Mouse (Mus musculus) olfactory bulb, adult 2 months (tissue): ENCODE results near the gene Arfrp1. TPM values are rescaled to one million over a fixed set of nuclear protein-coding genes. Genes with fewer than 3 reads are reported as not detected.
A peak's percentile ranks its signal among the peaks of the same experiment; 100 is the strongest.

Experiments used
- H3K27ac ChIP-seq: fragments of 200-500 bp; 2 replicates; pipeline ENCODE4 v1.5.1; 2012; ENCODE audit warnings: low read depth, low read length; ENCODE audit not compliant: insufficient read depth
- H3K4me1 ChIP-seq: fragments of 200-500 bp; 2 replicates; pipeline ENCODE4 v1.6.1; 2012; ENCODE audit warnings: low read length; ENCODE audit not compliant: control insufficient read depth, insufficient read depth
- H3K4me3 ChIP-seq: fragments of 200-500 bp; 2 replicates; pipeline ENCODE4 v1.5.1; 2012; ENCODE audit warnings: mild to moderate bottlenecking, low read depth, low read length, moderate library complexity; ENCODE audit not compliant: insufficient read depth
- CTCF ChIP-seq: fragments of 200-500 bp; IDR thresholded peaks from 2 replicates; pipeline ENCODE4 v1.5.1; 2012; ENCODE audit warnings: low read depth, mild to moderate bottlenecking, low read length, moderate library complexity; ENCODE audit not compliant: insufficient read depth
- POLR2A ChIP-seq: fragments of 200-500 bp; IDR thresholded peaks from 2 replicates; pipeline ENCODE4 v1.6.1; 2012; ENCODE audit warnings: mild to moderate bottlenecking, low read depth, low read length, moderate library complexity; ENCODE audit not compliant: insufficient read depth
- WGBS: fragments of 180-500 bp; shearing (Covaris S2); methylation state at CpG from one replicate; pipeline ENCODE4 v1.1.7; 2018; 5-methylcytosine and 5-hydroxymethylcytosine counted together
- polyA plus RNA-seq: library from polyadenylated mRNA; stranded (reverse); fragments of >200 nt; gene quantifications from 2 replicates; pipeline ENCODE4 v1.2.4, GENCODE M21; 2012; ENCODE audit warnings: low replicate concordance; ENCODE audit not compliant: missing spikeins, insufficient read depth, insufficient read length

Arfrp1 gene
- not detected in 2 replicates for polyA plus RNA-seq

DNA sequence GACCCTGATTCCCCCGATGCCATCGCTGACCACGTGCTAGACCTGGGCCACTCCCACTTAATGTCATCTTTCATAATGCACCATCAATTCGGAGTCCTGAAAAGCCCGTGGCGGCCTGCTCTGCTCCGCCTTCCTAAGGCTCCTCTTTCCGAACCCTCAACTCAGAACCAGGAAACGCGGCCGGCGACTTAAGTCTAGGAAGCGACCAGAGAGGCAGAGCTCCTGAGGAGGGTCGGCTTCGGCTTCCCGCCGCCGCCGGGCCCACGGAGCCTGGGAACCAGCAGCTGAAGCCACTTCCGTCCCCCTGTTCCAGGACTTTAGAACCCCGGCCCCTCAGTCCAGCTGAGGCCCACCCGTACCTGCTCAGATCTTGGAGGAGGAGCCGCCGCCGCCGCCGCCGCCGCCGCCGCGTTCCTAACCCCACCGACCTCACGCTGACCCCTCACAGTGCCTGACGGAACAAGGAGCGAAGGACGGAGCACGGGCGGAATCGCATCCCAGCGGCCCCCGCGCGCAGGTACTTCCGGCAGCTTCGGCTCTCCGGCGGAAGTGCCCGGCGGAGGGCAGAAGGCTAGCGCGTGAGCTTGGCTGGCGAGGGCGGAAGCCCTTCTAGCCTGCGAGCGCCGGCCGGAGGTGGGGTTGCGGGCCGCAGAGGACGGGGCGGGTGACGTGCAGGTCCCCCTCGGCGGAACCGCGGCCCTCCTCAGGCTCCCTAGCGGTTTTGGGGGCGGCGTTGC lies at the start of gene Arfrp1, which contains the start of gene Zgpat:
Arfrp1 (minus strand) TSS at position 545 of the 737 bp plus-strand sequence.
Zgpat (plus strand) TSS at position 69 of the 737 bp plus-strand sequence.
- Histone ChIP-seq H3K4me3 (peak within 1 kb of the TSS; percentile 74), H3K4me1 (peaks cover 3% of the 10 kb centered on the region; the same call in 1 of the 2 replicates), H3K27ac (peak within 1 kb of the TSS; percentile 80)
- TF ChIP-seq POLR2A (peak; percentile 72), CTCF (no peak)
- under 1% methylated on average over 68 of the region's 71 CpGs for WGBS

DNA sequence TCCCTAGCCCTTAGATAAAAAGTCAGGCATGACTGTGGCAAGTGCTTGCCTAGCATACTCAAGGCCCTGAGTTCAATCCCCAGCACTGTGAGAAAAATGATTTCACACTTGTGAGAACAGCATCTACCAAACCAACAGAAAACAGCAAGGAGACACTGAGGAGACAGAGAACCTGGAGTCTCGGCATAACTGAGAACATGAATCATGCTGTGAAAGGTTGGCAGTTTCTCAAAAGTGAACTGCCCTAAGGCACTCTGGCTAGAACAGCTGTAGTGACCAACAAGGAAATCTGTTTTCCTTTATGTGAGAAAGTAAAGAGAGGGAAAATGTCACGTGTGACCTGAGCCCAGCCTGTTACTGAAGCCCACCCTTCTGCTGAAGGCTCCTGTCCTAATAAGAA lies 47.9 kb upstream of the Arfrp1 start:
- TF ChIP-seq CTCF = no peak
- no peak for TF ChIP-seq POLR2A
- Histone ChIP-seq H3K27ac (no peak overlapping the region), H3K4me3 (no peak overlapping the region), H3K4me1 (no peaks in the 10 kb centered on the region)
- 50% methylated on average over 2 of the region's 2 CpGs for WGBS

DNA sequence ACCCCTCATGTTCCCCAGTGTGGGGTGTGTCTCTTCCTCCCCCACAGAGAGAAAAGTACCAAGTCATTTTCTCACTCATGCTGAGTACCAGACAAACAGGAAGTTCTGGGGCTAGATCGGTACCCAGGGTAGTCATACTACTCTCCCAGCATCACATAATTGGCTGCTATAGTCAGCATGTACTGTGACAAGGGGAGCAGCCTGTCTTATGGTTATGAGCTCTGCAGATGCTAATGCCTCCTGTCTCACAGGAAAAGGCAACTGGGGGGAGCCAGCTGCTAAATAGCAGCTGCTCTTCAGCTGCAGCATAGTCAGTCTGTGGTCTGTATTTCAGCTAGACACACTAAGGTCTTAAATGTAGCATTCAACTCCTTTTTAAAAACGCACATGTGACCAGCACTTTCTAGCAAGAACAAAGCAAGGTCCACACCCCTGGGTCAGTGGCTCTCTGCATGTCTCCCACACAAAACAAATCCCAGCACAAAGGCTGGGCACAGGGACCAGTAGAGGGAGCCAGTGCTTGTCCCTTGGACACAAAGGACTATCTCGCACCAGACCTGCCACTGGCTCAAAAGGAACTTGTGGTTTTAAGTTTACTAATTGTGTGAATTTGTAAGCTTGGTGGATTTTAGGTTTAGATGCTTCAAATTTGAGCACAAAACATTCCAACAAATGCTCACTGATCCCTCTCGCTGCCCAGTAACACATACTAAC lies 45.7 kb upstream of the Arfrp1 start:
- WGBS = 30% methylated on average over 4 of the region's 4 CpGs
- TF ChIP-seq POLR2A = no peak
- TF ChIP-seq CTCF = no peak
- H3K27ac ChIP-seq = no peak overlapping the region
- H3K4me1 ChIP-seq = no peaks in the 10 kb centered on the region
- no peak overlapping the region for H3K4me3 ChIP-seq

DNA sequence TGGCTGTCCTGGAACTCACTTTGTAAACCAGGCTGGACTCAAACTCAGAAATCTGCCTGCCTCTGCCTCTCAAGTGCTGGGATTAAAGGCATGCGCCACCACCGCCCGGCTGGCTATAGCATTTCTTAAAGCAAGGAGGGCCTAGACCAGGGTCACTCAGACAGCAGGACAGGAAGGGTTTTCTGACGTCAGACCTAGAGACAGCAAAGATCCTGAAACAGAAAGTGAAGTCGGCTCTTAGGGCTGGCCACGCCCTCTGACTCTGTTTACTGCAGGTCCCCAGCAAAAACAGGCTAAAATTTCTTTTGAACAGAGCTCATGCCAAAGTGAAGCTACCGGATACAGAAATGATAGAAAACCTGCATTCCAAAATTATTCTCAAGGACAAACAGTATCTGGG lies 44.4 kb upstream of the Arfrp1 start:
- no peak for TF ChIP-seq POLR2A
- TF ChIP-seq CTCF = no peak
- H3K4me3 ChIP-seq = no peak overlapping the region
- no peaks in the 10 kb centered on the region for H3K4me1 ChIP-seq
- no peak overlapping the region for H3K27ac ChIP-seq
- WGBS = 87% methylated on average over 7 of the region's 7 CpGs

DNA sequence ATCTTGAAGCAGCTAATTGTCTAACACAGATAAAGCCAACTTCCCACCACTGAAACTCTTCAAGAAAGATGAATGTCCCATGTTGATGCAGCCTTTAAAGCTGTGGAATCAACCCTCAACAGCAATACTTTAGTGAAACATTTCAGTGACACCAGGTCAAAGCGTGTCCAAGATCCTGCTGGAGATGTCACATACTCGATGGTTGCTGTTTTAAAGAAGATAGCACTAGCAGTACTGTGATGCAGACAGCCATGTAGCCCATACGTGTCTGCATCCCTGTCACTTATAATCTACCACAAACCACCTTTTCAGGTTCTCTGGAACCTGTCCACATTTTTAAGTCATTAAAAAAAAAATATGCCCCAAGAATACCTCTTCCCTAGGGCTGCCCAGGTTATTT lies 38.5 kb upstream of the Arfrp1 start:
- no peak for TF ChIP-seq CTCF
- no peak for TF ChIP-seq POLR2A
- WGBS = 93% methylated on average over 3 of the region's 3 CpGs
- H3K4me3 ChIP-seq = no peak overlapping the region
- H3K27ac ChIP-seq = no peak overlapping the region
- no peaks in the 10 kb centered on the region for H3K4me1 ChIP-seq

DNA sequence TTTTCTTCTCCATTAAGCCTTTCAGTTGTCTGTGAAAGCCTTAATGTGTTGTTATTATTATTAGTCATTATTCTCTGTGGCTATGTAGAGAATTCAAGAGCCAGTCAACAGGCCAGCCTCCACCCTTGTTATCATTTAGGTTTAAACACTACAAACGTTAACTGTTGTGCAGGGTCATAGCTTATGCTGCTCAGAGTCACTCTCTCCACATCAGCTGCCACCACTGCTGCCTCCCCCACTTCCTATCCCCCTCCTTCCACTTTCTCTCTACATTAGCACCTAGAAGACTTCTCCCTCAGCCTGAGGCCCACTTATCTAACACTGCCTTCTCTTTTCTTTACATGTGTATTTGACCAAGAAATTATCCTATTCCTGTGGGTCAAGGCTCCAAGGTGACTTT lies 36.3 kb upstream of the Arfrp1 start:
- TF ChIP-seq CTCF (no peak), POLR2A (no peak)
- Histone ChIP-seq H3K4me3 (no peak overlapping the region), H3K4me1 (no peaks in the 10 kb centered on the region), H3K27ac (no peak overlapping the region)
- 42% methylated on average over 1 of the region's 1 CpGs for WGBS

DNA sequence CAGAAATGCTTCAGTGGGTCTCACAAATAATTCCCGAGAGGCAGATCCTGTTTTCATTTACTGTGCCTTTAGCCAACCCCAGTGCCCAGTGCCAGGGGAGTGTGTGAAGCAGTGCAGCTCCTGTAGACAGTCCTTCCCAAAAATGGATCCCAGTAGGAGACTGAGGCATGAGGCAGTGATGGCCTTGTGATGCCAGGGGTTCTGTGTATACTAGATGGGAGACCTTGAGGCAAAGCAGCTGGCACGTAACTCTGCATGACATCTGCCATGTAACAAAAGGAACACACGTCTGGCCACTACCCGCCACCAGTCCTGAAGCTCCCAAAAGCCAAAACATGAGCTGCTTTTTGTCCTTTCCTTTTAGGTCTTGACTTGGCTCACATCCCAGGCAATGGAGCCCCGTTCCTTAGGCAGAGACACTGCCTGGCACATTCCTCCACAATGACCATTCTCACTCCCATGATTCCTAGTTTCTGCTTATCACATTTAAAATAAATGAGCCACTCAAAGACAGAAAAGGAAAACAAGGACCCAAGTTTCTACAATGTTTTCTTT lies 32.1 kb upstream of the Arfrp1 start:
- no peak overlapping the region for H3K4me3 ChIP-seq
- WGBS = 31% methylated on average over 5 of the region's 5 CpGs
- H3K27ac ChIP-seq = no peak overlapping the region
- no peaks in the 10 kb centered on the region for H3K4me1 ChIP-seq
- no peak for TF ChIP-seq POLR2A
- TF ChIP-seq CTCF = no peak

DNA sequence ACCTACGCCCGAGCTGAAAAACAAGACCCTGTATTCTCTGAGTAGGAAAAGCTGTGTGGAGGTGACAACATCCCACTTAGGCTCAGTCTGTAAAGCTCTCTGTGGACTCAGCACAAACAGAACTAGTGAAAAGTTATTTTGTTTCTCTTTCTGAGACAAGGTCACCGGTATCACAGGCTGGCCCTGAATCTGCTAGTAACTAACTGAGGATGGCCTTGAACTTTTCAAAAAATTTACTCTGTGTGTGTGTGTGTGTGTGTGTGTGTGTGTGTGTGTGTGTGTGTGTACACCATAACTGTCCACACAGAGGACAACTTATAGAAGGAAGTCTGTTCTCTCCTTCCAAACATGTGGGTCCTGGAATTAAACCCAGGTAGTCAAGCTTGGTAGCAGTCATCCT lies 28.9 kb upstream of the Arfrp1 start:
- H3K4me3 ChIP-seq = no peak overlapping the region
- TF ChIP-seq POLR2A (no peak), CTCF (no peak)
- 96% methylated on average over 3 of the region's 3 CpGs for WGBS
- no peak overlapping the region for H3K27ac ChIP-seq
- no peaks in the 10 kb centered on the region for H3K4me1 ChIP-seq
